Mouse (Mus musculus) 3T3-L1 (cell line): ENCODE measurements around the gene Papln.

ENCODE experiments used
- DNase-seq: peaks from one replicate; pipeline ENCODE4 v3.0.0-alpha.2; 2015; ENCODE audit warnings: low read depth, low spot score

The Papln gene

DNA sequence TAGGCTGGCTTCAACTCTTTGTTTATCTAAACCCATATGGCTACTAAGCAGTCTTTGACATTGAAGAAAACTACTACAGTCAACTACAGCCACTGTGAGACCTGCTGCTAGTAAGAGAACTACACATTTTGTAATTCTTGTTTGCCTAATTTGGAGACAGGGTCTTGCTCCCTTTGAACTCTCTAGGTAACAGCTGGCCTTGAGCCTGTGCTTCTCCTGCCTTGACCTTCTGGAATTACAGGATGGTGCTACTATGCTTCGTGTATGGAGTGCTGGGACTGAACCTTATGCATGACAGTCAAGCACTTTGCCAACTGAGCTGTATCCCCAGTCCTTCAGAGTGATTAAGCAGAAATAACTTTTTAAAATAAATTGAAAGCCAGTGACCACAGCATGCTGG lies 53.2 kb downstream of the Papln start:
- no peak for DNase-seq

GRCm38 (mm10) chr12:83830424-83830823 lies 67.0 kb downstream of the Papln start:
- no peak for DNase-seq

- peak; percentile 71 for DNase-seq
These were observed 70.5 kb downstream of the Papln start for GRCm38 (mm10) chr12:83833979-83834378.

DNA sequence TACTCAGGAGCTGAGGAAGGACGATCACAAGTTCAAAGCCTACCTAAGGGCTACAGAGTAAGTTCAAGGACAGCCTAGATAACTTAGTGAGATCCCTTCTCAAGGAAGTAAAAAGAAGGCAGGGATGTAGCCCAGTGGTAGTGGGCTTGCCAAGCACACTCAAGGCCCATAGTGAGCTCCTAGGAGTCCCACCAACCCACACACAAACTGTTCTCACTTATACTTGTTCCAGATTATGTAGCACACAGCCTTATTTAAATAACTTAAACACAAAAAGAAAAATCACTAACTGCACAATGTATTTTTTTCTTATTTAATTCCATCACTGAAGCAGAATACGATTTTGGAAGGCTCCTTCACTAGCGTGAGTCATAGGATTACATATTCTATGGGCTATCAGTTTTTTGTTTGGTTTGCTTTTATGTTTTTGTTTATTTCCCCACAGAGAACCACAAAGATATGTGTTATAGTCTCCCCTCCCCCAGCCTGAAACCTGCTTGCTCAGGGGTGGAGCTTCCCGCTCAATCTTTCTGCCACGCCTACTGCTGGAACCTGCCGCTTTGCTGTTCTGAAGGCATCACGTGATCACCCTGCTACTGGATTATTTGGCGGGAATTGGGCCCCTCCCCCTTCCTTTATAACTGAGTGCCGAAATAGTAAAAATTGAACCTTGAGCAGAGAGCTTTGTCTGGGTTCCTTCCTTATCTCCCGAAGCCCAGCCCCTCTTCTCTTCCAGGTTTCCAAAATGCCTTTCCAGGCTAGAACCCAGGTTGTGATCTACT lies 78.2 kb downstream of the Papln start:
- DNase-seq = no peak
